Mouse (Mus musculus) small intestine, adult 2 months (tissue): ENCODE results near the gene Drd1. TPM values are rescaled to one million over a fixed set of nuclear protein-coding genes. Genes with fewer than 3 reads are reported as not detected.

Experiments
- H3K27ac ChIP-seq: fragments of 200-500 bp; 2 replicates; pipeline ENCODE4 v1.5.1; 2012; ENCODE audit warnings: low read depth, low read length, control low read depth, inconsistent platforms; ENCODE audit not compliant: insufficient read depth
- H3K27me3 ChIP-seq: fragments of 200-500 bp; 2 replicates; pipeline ENCODE4 v1.6.1; 2012; ENCODE audit warnings: mild to moderate bottlenecking, moderate library complexity, low read length, inconsistent platforms; ENCODE audit not compliant: control insufficient read depth, insufficient read depth
- H3K36me3 ChIP-seq: fragments of 200-500 bp; 2 replicates; pipeline ENCODE4 v1.6.1; 2012; ENCODE audit warnings: mild to moderate bottlenecking, low read length, control low read depth, inconsistent platforms; ENCODE audit not compliant: control insufficient read depth, insufficient read depth
- H3K4me1 ChIP-seq: fragments of 200-500 bp; 2 replicates; pipeline ENCODE4 v1.6.1; 2012; ENCODE audit warnings: low read length, inconsistent platforms, mixed read lengths; ENCODE audit not compliant: control insufficient read depth, insufficient read depth, insufficient read length
- H3K4me3 ChIP-seq: fragments of 200-500 bp; 2 replicates; pipeline ENCODE4 v1.5.1; 2012; ENCODE audit warnings: low read depth, mild to moderate bottlenecking, control low read depth, inconsistent platforms, low read length, moderate library complexity
- CTCF ChIP-seq: fragments of 200-500 bp; IDR thresholded peaks from 2 replicates; pipeline ENCODE4 v1.5.1; 2012; ENCODE audit warnings: low read depth, mild to moderate bottlenecking, control low read depth, inconsistent platforms, low read length, moderate library complexity, mixed read lengths; ENCODE audit not compliant: insufficient replicate concordance, insufficient read length; ENCODE audit errors: extremely low read depth
- POLR2A ChIP-seq: fragments of 200-500 bp; IDR thresholded peaks from 2 replicates; pipeline ENCODE4 v1.6.1; 2012; ENCODE audit warnings: low read depth, mild to moderate bottlenecking, control low read depth, inconsistent platforms, low read length, moderate library complexity
- WGBS: fragments of 180-500 bp; shearing (Covaris S2); methylation state at CpG from one replicate; pipeline ENCODE4 v1.1.7; 2018; 5-methylcytosine and 5-hydroxymethylcytosine counted together
- polyA plus RNA-seq: library from polyadenylated mRNA; depleted of rRNA; stranded (reverse); fragments of >200 nt; gene quantifications from 2 replicates; pipeline ENCODE4 v1.2.3, GENCODE M21; 2012; rRNA removed

The Drd1 gene
- polyA plus RNA-seq, 1 experiment: not detected

- H3K27ac ChIP-seq: no peak overlapping the region
- H3K36me3 ChIP-seq: no peaks in the 10 kb centered on the region
- 80% methylated on average over 4 of the region's 4 CpGs for WGBS
- H3K4me3 ChIP-seq: no peak overlapping the region
- TF ChIP-seq CTCF: no peak
- H3K27me3 ChIP-seq: no peaks in the 10 kb centered on the region
- no peaks in the 10 kb centered on the region for H3K4me1 ChIP-seq
These were observed 17.6 kb downstream of the Drd1 start for GRCm38 (mm10) chr13:54037936-54038335.

GRCm38 (mm10) chr13:54035541-54035940 is 20.0 kb downstream of the Drd1 start:
- no peaks in the 10 kb centered on the region for H3K36me3 ChIP-seq
- WGBS: 61% methylated on average over 1 of the region's 1 CpGs
- TF ChIP-seq CTCF (peak; percentile 50; the same call in 1 of the 2 replicates), POLR2A (no peak)
- H3K4me1 ChIP-seq: no peaks in the 10 kb centered on the region
- no peak overlapping the region for H3K27ac ChIP-seq
- no peak overlapping the region for H3K4me3 ChIP-seq
- no peaks in the 10 kb centered on the region for H3K27me3 ChIP-seq

GRCm38 (mm10) chr13:54033653-54034052 is 21.9 kb downstream of the Drd1 start:
- no peak overlapping the region for H3K4me3 ChIP-seq
- H3K27ac ChIP-seq: no peak overlapping the region
- no peaks in the 10 kb centered on the region for H3K36me3 ChIP-seq
- no peak for TF ChIP-seq POLR2A
- TF ChIP-seq CTCF: no peak
- no peaks in the 10 kb centered on the region for H3K4me1 ChIP-seq
- 62% methylated on average over 4 of the region's 4 CpGs for WGBS
- H3K27me3 ChIP-seq: no peaks in the 10 kb centered on the region

- Histone ChIP-seq H3K4me3 (no peak overlapping the region), H3K4me1 (no peaks in the 10 kb centered on the region), H3K27ac (no peak overlapping the region), H3K27me3 (no peaks in the 10 kb centered on the region), H3K36me3 (no peaks in the 10 kb centered on the region)
- TF ChIP-seq CTCF (no peak), POLR2A (no peak)
- WGBS: 85% methylated on average over 7 of the region's 7 CpGs
These were observed 28.4 kb downstream of the Drd1 start for GRCm38 (mm10) chr13:54027079-54027478.

- H3K27ac ChIP-seq: no peak overlapping the region
- H3K27me3 ChIP-seq: no peaks in the 10 kb centered on the region
- H3K36me3 ChIP-seq: no peaks in the 10 kb centered on the region
- no peak overlapping the region for H3K4me3 ChIP-seq
- 78% methylated on average over 5 of the region's 5 CpGs for WGBS
- no peak for TF ChIP-seq CTCF
- no peak for TF ChIP-seq POLR2A
- H3K4me1 ChIP-seq: no peaks in the 10 kb centered on the region
These were observed 32.2 kb downstream of the Drd1 start for GRCm38 (mm10) chr13:54023311-54023710.

GRCm38 (mm10) chr13:54008716-54009115 is 46.8 kb downstream of the Drd1 start:
- H3K4me1 ChIP-seq: no peaks in the 10 kb centered on the region
- WGBS: 91% methylated on average over 4 of the region's 4 CpGs
- H3K4me3 ChIP-seq: no peak overlapping the region
- TF ChIP-seq CTCF (no peak), POLR2A (no peak)
- no peaks in the 10 kb centered on the region for H3K27me3 ChIP-seq
- no peaks in the 10 kb centered on the region for H3K36me3 ChIP-seq
- no peak overlapping the region for H3K27ac ChIP-seq

Other genes starting within 250 kb of the Drd1 start
- gene Sfxn1, start 16.2 kb upstream of the Drd1 start, polyA plus RNA-seq: 15.8 and 36.6 TPM in 2 replicates
- gene Hrh2, start 136.4 kb upstream of the Drd1 start, polyA plus RNA-seq: 0.62 and 0.70 TPM in 2 replicates